Mouse (Mus musculus) gastrocnemius, adult 18-20 months (tissue): Measurements from ENCODE around the gene Inpp5a. TPM values are rescaled to one million over a fixed set of nuclear protein-coding genes. Genes with fewer than 3 reads are reported as not detected.

Experiments
- total RNA-seq, 2 experiments: library from RNA; stranded (reverse); gene quantifications; 2 replicates each; pipeline ENCODE4 v1.2.3; 2021

Inpp5a gene
- total RNA-seq, 2 experiments from 2014 or later = 77.1 to 92.8 TPM

Other genes starting within 250 kb of the Inpp5a start
- 1 to 10 TPM; 1.9 to 3.0 TPM for gene Lrrc27, start 176.1 kb upstream of the Inpp5a start, total RNA-seq
- gene Stk32c, start 175.8 kb upstream of the Inpp5a start, total RNA-seq = under 1 TPM; 0.27 to 0.31 TPM
- gene Pwwp2b, start 140.6 kb upstream of the Inpp5a start, total RNA-seq = 1 to 10 TPM; 4.9 to 6.7 TPM
- gene Nkx6-2, start 193.7 kb downstream of the Inpp5a start, total RNA-seq = not detected